Mouse (Mus musculus) neural tube, embryonic 11.5 days (tissue): Measurements from ENCODE around the gene Gm20425. TPM values are rescaled to one million over a fixed set of nuclear protein-coding genes. Genes with fewer than 3 reads are reported as not detected.

Experiments
- ATAC-seq: fragments of 200-750 bp; cut with Nextera tagmentation; 2 replicates; pipeline ENCODE4 v1.8.0; 2017; ENCODE audit warnings: moderate number of reproducible peaks, mild to moderate bottlenecking, moderate TSS enrichment, moderate library complexity; ENCODE audit not compliant: insufficient read depth, low FRiP score, low TSS enrichment
- DNase-seq: peaks from one replicate; pipeline ENCODE4 v3.0.0-alpha.2; 2015; ENCODE audit warnings: low spot score
- H3K27ac ChIP-seq: fragments of 300-500 bp; sonication (generic); 2 replicates; pipeline ENCODE4 v1.5.1; 2014; ENCODE audit warnings: low read depth, mild to moderate bottlenecking, low read length
- H3K27me3 ChIP-seq: fragments of 300-500 bp; sonication (generic); 2 replicates; pipeline ENCODE4 v1.6.1; 2014; ENCODE audit warnings: mild to moderate bottlenecking, low read length, mixed read lengths; ENCODE audit not compliant: control insufficient read depth, insufficient read depth
- H3K36me3 ChIP-seq: fragments of 300-500 bp; sonication (generic); 2 replicates; pipeline ENCODE4 v1.6.1; 2014; ENCODE audit warnings: mild to moderate bottlenecking, low read length, moderate library complexity, mixed read lengths; ENCODE audit not compliant: control insufficient read depth, insufficient read depth
- H3K4me1 ChIP-seq: fragments of 300-500 bp; sonication (generic); 2 replicates; pipeline ENCODE4 v1.6.1; 2014; ENCODE audit warnings: low read length, mixed read lengths; ENCODE audit not compliant: control insufficient read depth, insufficient read depth
- H3K4me2 ChIP-seq: fragments of 300-500 bp; sonication (generic); 2 replicates; pipeline ENCODE4 v1.6.1; 2014; ENCODE audit warnings: low read depth, mild to moderate bottlenecking, moderate library complexity
- H3K4me3 ChIP-seq: fragments of 300-500 bp; sonication (generic); 2 replicates; pipeline ENCODE4 v1.5.1; 2014; ENCODE audit warnings: low read depth, low read length
- H3K9ac ChIP-seq: fragments of 300-500 bp; sonication (generic); 2 replicates; pipeline ENCODE4 v1.6.1; 2014; ENCODE audit warnings: mild to moderate bottlenecking, low read length
- H3K9me3 ChIP-seq: fragments of 300-500 bp; sonication (generic); 2 replicates; pipeline ENCODE4 v1.6.1; 2016; ENCODE audit warnings: low read length; ENCODE audit not compliant: control insufficient read depth
- WGBS: fragments of 180-500 bp; shearing (Covaris S2); extraction: QIAGEN DNeasy Blood & Tissue Kit; methylation state at CpG from one replicate; pipeline ENCODE4 v1.1.7; 2014; 5-methylcytosine and 5-hydroxymethylcytosine counted together
- polyA plus RNA-seq: library from polyadenylated mRNA; unstranded; fragments of >200 nt; fragmentation: Nextera tagmentation; extraction: Ambion mirVana; gene quantifications from 2 replicates; pipeline ENCODE4 v1.2.1, GENCODE M21; 2014

The Gm20425 gene
- polyA plus RNA-seq, 1 experiment from 2014 or later: not detected

- no peak overlapping the region for H3K27ac ChIP-seq
- ATAC-seq: no peak
- no peaks in the 10 kb centered on the region for H3K4me1 ChIP-seq
- H3K4me2 ChIP-seq: no peak overlapping the region
- no peak overlapping the region for H3K9ac ChIP-seq
- H3K4me3 ChIP-seq: no peak overlapping the region
- WGBS: 93% methylated on average over 4 of the region's 4 CpGs
- H3K27me3 ChIP-seq: no peaks in the 10 kb centered on the region
- no peak for DNase-seq
- no peaks in the 10 kb centered on the region for H3K9me3 ChIP-seq
- no peaks in the 10 kb centered on the region for H3K36me3 ChIP-seq
These were observed 13.5 kb upstream of the Gm20425 start for GRCm38 (mm10) chr9:103243640-103244039.

DNA sequence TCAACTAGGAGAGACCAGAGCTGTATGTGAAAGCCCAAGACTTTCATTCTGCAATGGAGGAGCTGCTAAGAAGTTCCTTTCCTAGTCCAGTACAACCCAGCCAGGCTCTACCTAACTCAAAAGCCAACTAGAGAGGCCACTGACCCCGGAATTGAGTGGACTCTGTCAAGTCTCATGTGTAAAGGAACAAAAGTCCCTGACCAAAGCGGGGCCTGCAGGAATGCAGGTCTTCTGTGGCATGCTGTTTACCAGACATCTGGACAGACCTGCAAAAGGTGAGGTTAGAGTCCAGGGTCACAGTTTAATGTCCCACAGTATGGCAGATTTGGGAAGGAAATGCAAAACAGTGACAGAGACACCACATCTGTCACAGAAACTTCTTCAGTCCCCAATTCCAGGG lies 11.1 kb upstream of the Gm20425 start:
- Histone ChIP-seq H3K4me2 (no peak overlapping the region), H3K27me3 (no peaks in the 10 kb centered on the region), H3K9me3 (no peaks in the 10 kb centered on the region), H3K27ac (no peak overlapping the region), H3K4me3 (no peak overlapping the region), H3K9ac (no peak overlapping the region), H3K36me3 (no peaks in the 10 kb centered on the region), H3K4me1 (no peaks in the 10 kb centered on the region)
- DNase-seq (no peak), ATAC-seq (no peak)
- WGBS: 89% methylated on average over 2 of the region's 2 CpGs

GRCm38 (mm10) chr9:103239471-103239870 lies 9.4 kb upstream of the Gm20425 start:
- WGBS: 91% methylated on average over 6 of the region's 6 CpGs
- Histone ChIP-seq H3K4me2 (no peak overlapping the region), H3K27me3 (no peaks in the 10 kb centered on the region), H3K4me3 (no peak overlapping the region), H3K9me3 (no peaks in the 10 kb centered on the region), H3K4me1 (no peaks in the 10 kb centered on the region), H3K36me3 (no peaks in the 10 kb centered on the region), H3K9ac (no peak overlapping the region), H3K27ac (no peak overlapping the region)
- DNase-seq (no peak), ATAC-seq (no peak)

GRCm38 (mm10) chr9:103234565-103235165 lies 4.6 kb upstream of the Gm20425 start:
- 65% methylated on average over 7 of the region's 7 CpGs for WGBS
- no peak overlapping the region for H3K27ac ChIP-seq
- ATAC-seq: no peak

DNA sequence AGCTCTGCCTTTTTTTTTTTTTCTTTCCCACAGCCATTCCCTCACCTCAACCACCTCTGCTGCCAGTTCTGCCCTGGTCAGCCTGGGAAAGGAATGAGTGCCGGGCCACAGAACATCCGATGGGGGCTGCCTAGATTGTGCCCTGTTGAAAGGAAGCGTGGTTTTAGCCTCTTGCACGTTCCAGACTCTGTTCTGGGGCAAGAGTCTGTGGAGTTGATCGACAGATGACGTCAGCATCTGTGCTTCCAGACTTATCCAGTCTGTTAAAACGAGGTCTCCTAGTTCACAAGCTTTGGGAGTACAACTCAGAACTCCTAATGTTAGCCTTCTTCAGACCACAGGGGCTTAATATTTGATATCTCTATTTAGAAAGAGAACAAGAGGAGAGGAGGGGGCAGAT lies 4.0 kb upstream of the Gm20425 start:
- Histone ChIP-seq H3K27ac (no peak overlapping the region), H3K4me2 (no peak overlapping the region), H3K36me3 (no peaks in the 10 kb centered on the region), H3K9ac (no peak overlapping the region), H3K4me3 (no peak overlapping the region), H3K27me3 (no peaks in the 10 kb centered on the region), H3K9me3 (no peaks in the 10 kb centered on the region), H3K4me1 (no peaks in the 10 kb centered on the region)
- DNase-seq (no peak), ATAC-seq (no peak)
- WGBS: 85% methylated on average over 7 of the region's 7 CpGs

More at GRCm38 (mm10) chr9:103234565-103235165, 4.6 kb upstream of the Gm20425 start:
- H3K36me3 ChIP-seq: no peaks in the 10 kb centered on the region
- no peak overlapping the region for H3K4me2 ChIP-seq
- H3K4me3 ChIP-seq: no peak overlapping the region
- H3K9ac ChIP-seq: no peak overlapping the region
- H3K27me3 ChIP-seq: no peaks in the 10 kb centered on the region
- no peak for DNase-seq
- H3K4me1 ChIP-seq: no peaks in the 10 kb centered on the region
- H3K9me3 ChIP-seq: no peaks in the 10 kb centered on the region

DNA sequence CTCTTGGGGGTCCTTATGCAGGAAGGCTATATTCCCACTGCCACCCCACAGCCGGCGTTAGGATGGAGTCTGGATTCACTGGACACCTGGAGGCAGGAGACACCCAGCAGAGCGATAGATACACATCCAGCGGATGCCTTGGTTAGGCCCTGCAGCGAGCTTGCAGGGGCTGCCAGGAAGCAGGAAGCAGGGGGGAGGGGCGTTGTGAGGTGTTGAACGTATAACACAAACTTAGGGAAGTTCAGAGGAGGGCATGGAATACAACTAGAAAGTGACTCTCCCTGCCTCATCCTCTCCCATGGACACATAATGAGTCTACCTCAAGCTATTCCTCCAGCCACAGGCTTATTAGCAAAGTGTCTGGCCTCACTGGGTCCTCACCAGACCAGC lies 2.9 kb upstream of the Gm20425 start:
- DNase-seq: no peak
- H3K27me3 ChIP-seq: no peaks in the 10 kb centered on the region
- no peak overlapping the region for H3K9ac ChIP-seq
- H3K9me3 ChIP-seq: no peaks in the 10 kb centered on the region
- no peak overlapping the region for H3K4me2 ChIP-seq
- no peaks in the 10 kb centered on the region for H3K36me3 ChIP-seq
- 62% methylated on average over 7 of the region's 7 CpGs for WGBS
- H3K27ac ChIP-seq: no peak overlapping the region
- H3K4me1 ChIP-seq: no peaks in the 10 kb centered on the region
- ATAC-seq: no peak
- no peak overlapping the region for H3K4me3 ChIP-seq

DNA sequence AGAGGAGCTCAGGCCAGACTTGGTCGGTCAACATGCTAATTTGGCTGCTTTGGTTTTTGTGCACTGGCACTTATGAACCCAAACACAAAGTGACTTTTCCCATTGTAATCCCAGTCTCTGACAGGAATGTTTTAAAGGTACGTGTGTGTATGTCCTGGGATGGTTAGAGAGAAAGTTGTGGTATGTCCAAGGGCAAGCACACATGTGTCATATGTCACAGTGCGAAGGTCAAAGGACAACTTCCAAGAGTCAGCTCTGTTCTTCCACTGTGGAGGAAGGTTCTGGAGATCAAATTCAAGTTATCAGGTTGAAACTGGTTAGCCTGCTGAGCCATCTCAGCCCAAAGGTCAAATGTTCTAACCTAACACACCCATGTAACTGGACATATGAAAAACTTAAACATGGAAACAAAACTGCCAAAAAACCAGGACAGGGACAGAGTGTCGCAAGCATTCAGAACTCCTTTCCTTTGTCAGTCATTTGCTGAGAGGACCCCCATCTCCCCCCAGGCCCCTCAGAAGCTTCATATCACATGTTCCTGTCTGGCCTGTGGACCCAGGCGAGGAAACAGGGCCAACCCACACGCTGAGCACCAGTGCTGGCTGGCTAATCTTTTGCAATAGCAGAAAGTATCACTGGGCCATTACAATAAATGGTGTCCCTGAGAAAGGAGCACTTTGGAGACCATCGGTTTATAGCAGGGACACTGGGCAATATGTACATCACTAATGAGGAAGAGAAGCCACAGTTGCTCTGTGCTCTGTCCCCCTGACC lies 2.3 kb upstream of the Gm20425 start:
- Histone ChIP-seq H3K4me1 (no peaks in the 10 kb centered on the region), H3K27ac (no peak overlapping the region), H3K4me3 (no peak overlapping the region), H3K9ac (no peak overlapping the region), H3K9me3 (no peaks in the 10 kb centered on the region), H3K27me3 (no peaks in the 10 kb centered on the region), H3K4me2 (no peak overlapping the region), H3K36me3 (no peaks in the 10 kb centered on the region)
- 92% methylated on average over 7 of the region's 7 CpGs for WGBS
- ATAC-seq (no peak), DNase-seq (no peak)

DNA sequence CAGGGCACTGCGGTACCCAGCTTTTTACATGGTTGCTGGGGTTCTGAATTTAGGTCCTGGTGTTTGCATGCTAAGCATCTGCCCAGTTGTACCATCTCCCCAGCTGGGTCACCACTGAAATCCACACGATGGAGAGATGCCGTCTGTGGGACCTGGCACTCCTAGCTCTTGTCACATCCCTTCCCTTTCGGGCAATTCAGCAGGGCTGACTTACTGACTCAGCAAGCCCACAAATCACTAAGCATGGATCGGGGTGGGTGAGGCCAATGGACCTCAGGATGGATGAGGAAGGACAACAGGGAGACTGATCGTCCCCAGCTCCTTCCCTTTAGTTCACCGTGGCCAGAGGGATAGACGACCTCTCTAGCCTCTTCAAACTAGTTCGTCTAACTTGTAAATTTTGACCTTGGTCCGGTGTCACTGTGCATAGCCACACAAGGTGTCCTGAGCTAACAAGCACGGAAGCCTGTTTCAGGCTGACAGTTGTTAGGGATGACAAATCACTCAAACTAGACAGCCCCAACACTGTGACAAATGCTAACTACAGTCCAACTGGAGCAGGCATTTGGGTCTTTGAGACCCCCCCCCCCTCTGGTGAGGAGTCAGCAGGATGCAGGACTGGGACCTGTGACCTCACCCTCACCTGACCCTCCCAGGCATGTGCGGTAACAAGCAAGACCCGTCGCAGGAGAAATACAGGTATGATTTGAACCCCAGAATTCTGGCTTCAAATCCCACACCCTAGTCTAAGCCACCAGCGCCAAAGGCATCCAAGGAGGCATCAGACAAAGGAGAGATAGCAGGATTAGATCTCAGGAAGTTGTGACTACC lies 855 bp downstream of the Gm20425 start:
- Histone ChIP-seq H3K9ac (no peak overlapping the region), H3K4me1 (no peaks in the 10 kb centered on the region), H3K4me2 (no peak overlapping the region), H3K27ac (no peak overlapping the region), H3K4me3 (no peak overlapping the region), H3K27me3 (no peaks in the 10 kb centered on the region), H3K36me3 (no peaks in the 10 kb centered on the region), H3K9me3 (no peaks in the 10 kb centered on the region)
- WGBS: 81% methylated on average over 15 of the region's 15 CpGs
- DNase-seq: no peak
- no peak for ATAC-seq
